ENCODE assay signal across 21 mouse cellular contexts in the genomic region with DNA sequence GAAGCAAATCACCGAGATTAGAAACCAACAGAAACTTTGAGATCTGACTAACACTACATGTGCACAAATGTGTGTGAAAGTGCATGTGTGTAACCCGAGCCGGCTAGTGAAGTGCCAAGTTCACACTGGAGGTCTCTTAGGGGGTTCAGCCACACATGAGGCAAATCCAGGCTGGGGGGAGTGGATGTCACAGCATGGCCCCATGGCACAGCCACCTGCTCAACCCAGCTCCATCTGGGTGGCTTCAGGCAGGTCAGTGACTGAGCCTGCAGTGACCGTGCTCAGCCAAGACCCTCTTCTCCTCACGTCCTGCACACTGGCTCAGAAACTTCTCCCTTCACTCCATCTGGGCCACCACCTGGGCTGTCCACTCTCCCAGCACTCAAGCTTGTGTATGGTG. TPM values are rescaled to one million over a fixed set of nuclear protein-coding genes. Genes with fewer than 3 reads are reported as not detected.
DNase-seq lines count a peak whose midpoint lies in the region; ATAC-seq lines count a peak whose summit lies in the region.
"Had no signal": no experiment of that assay in that cellular context is flagged by ENCODE, and none has a peak within 500 bp of the region (broad histone marks: within the 10 kb centered on the region; RNA-seq: fewer than 3 reads in every experiment).

No protein-coding gene starts in this region.

- peak overlapping the region; percentile 15; the same call in 1 of the 2 replicates for H3K4me2 ChIP-seq in kidney, embryonic 14.5 days (replicated peaks; ENCODE audit: low read depth, low read length)
- H3K4me2 ChIP-seq: heart, embryonic 12.5 days; hindbrain, embryonic 14.5 days; intestine, embryonic 15.5 days had no signal

- H3K36me3 ChIP-seq in kidney, embryonic 14.5 days (ENCODE audit: control insufficient read depth, insufficient read depth, low read length): no peaks in the 10 kb centered on the region
- H3K36me3 ChIP-seq: embryonic facial prominence, embryonic 10.5 days; heart, embryonic 12.5 days; hindbrain, embryonic 10.5 days; intestine, embryonic 15.5 days had no signal

- intact Hi-C loops in left cerebral cortex, postnatal 4 days (cut with DNase I): no loop called here

- H3K27ac ChIP-seq in kidney, embryonic 14.5 days (ENCODE audit: low read depth, low read length): peak overlapping the region; percentile 43; the same call in 1 of the 2 replicates
- H3K27ac ChIP-seq: embryonic facial prominence, embryonic 10.5 days; gastrocnemius, adult 2 months; hindbrain, embryonic 10.5 days; hindbrain, embryonic 14.5 days; intestine, embryonic 15.5 days had no signal

- no peak for ATAC-seq in kidney, embryonic 14.5 days (ENCODE audit: low FRiP score, low TSS enrichment)
- no peak for ATAC-seq in activated CD4-positive, CD25-positive, alpha-beta regulatory T cell, adult 4 months
- ATAC-seq: forebrain, embryonic 14.5 days; intestine, embryonic 15.5 days had no signal

- no peak overlapping the region for H3K9ac ChIP-seq in kidney, embryonic 14.5 days (ENCODE audit: low read depth, low read length)
- H3K9ac ChIP-seq: heart, embryonic 12.5 days; hindbrain, embryonic 14.5 days; intestine, embryonic 15.5 days had no signal

- H3K9me3 ChIP-seq in kidney, embryonic 14.5 days (ENCODE audit: control insufficient read depth, low read length): no peaks in the 10 kb centered on the region
- H3K9me3 ChIP-seq: embryonic facial prominence, embryonic 10.5 days; heart, embryonic 12.5 days; hindbrain, embryonic 10.5 days; intestine, embryonic 15.5 days had no signal

- H3K27me3 ChIP-seq in kidney, embryonic 14.5 days (ENCODE audit: control insufficient read depth, insufficient read depth, low read length): peaks cover 37% of the 10 kb centered on the region

- 64% methylated on average over 5 of the region's 5 CpGs for WGBS in kidney, embryonic 14.5 days

- H3K4me1 ChIP-seq in kidney, embryonic 14.5 days (ENCODE audit: control insufficient read depth, insufficient read depth, low read length): peaks cover 13% of the 10 kb centered on the region; the same call in 1 of the 2 replicates

- DNase-seq in cerebellum, adult 9-10 months: peak; percentile 61
- DNase-seq in cerebellum, adult 8-10 months: no peak
- DNase-seq in kidney, postnatal 10 days: no peak
- DNase-seq in left cerebral cortex, postnatal 4 days: peak; percentile 61
- DNase-seq in left cerebral cortex, adult 8-10 months (ENCODE audit: low spot score in 2 of 2): no peak
- DNase-seq: adrenal gland, postnatal 10 days; gastrocnemius, adult 2 months; gastrocnemius, postnatal 25 days had no signal

- no peak overlapping the region for H3K4me3 ChIP-seq in kidney, embryonic 14.5 days (ENCODE audit: low read length)
- H3K4me3 ChIP-seq: embryonic facial prominence, embryonic 10.5 days; gastrocnemius, adult 2 months; heart, embryonic 12.5 days; intestine, embryonic 15.5 days had no signal

RNA-seq across cellular contexts. Expression of a gene that starts 2.4 kb away (rescaled TPM):
- polyA plus RNA-seq in kidney, embryonic 14.5 days (2014; fragmentation: Nextera tagmentation; extraction: Ambion mirVana): 2.8 and 4.4 TPM in 2 replicates
- not detected for total RNA-seq in left cerebral cortex, postnatal 4 days (2021)
- 1 to 10 TPM in 3 of 4 experiments, under 1 TPM in 1; 0.63 to 1.8 (median 1.4) TPM for total RNA-seq in left cerebral cortex, adult 8-10 months (2022)
- not detected for polyA plus RNA-seq in activated CD4-positive, CD25-positive, alpha-beta regulatory T cell, adult 4 months (2017; shearing (Covaris generic))
- total RNA-seq: adrenal gland, postnatal 10 days; ES-E14; gastrocnemius, adult 2 months; gastrocnemius, postnatal 25 days; granulocyte monocyte progenitor cell, adult 5-6 weeks had no signal
- polyA plus RNA-seq: embryonic facial prominence, embryonic 14.5 days; heart, embryonic 16.5 days had no signal

RNA-seq across cellular contexts. Expression of a gene that starts 5.2 kb away (rescaled TPM):
- polyA plus RNA-seq in kidney, embryonic 14.5 days (2014; fragmentation: Nextera tagmentation; extraction: Ambion mirVana): 0.28 and 0.43 TPM in 2 replicates
- total RNA-seq in left cerebral cortex, postnatal 4 days (2021): not detected
- total RNA-seq in left cerebral cortex, adult 8-10 months (2022): under 1 TPM; 0.41 to 0.74 (median 0.48) TPM
- polyA plus RNA-seq in activated CD4-positive, CD25-positive, alpha-beta regulatory T cell, adult 4 months (2017; shearing (Covaris generic)): not detected
- total RNA-seq: gastrocnemius, adult 2 months; gastrocnemius, postnatal 25 days; granulocyte monocyte progenitor cell, adult 5-6 weeks; heart, postnatal 25 days had no signal
- polyA plus RNA-seq: forebrain, embryonic 14.5 days; hindbrain, embryonic 14.5 days had no signal

RNA-seq across cellular contexts. Expression of a gene that starts 5.2 kb away (rescaled TPM):
- polyA plus RNA-seq in kidney, embryonic 14.5 days (2014; fragmentation: Nextera tagmentation; extraction: Ambion mirVana): 51.5 and 77.2 TPM in 2 replicates
- 100 to 1,000 TPM in 1 of 2 experiments, 10 to 100 TPM in 1; 87.1 to 104 TPM for total RNA-seq in left cerebral cortex, postnatal 4 days (2021)
- 100 to 1,000 TPM; 104 to 113 (median 104) TPM for total RNA-seq in left cerebral cortex, adult 8-10 months (2022)
- 10 to 100 TPM; 19.0 to 26.6 TPM for polyA plus RNA-seq in activated CD4-positive, CD25-positive, alpha-beta regulatory T cell, adult 4 months (2017; shearing (Covaris generic))

RNA-seq across cellular contexts. Expression of a gene that starts 30.5 kb away (rescaled TPM):
- 17.2 and 20.4 TPM in 2 replicates for polyA plus RNA-seq in kidney, embryonic 14.5 days (2014; fragmentation: Nextera tagmentation; extraction: Ambion mirVana)
- total RNA-seq in left cerebral cortex, postnatal 4 days (2021): 10 to 100 TPM; 47.0 to 47.2 TPM
- 10 to 100 TPM; 39.7 to 46.1 (median 45.1) TPM for total RNA-seq in left cerebral cortex, adult 8-10 months (2022)
- polyA plus RNA-seq in activated CD4-positive, CD25-positive, alpha-beta regulatory T cell, adult 4 months (2017; shearing (Covaris generic)): 1 to 10 TPM; 5.1 to 5.6 TPM

RNA-seq across cellular contexts. Expression of a gene that starts 35.6 kb away (rescaled TPM):
- 27.1 and 35.3 TPM in 2 replicates for polyA plus RNA-seq in kidney, embryonic 14.5 days (2014; fragmentation: Nextera tagmentation; extraction: Ambion mirVana)
- total RNA-seq in left cerebral cortex, postnatal 4 days (2021): 10 to 100 TPM; 42.2 to 45.9 TPM
- 10 to 100 TPM; 34.3 to 50.9 (median 46.4) TPM for total RNA-seq in left cerebral cortex, adult 8-10 months (2022)
- 1 to 10 TPM; 5.2 to 7.1 TPM for polyA plus RNA-seq in activated CD4-positive, CD25-positive, alpha-beta regulatory T cell, adult 4 months (2017; shearing (Covaris generic))

Comparison
In these comparisons a context has a peak if more than half of its experiments do, and no peak if none do; other contexts are left out.
1. DNase-seq: peak in cerebellum, adult 9-10 months (single experiment) and left cerebral cortex, postnatal 4 days (single experiment); none in cerebellum, adult 8-10 months (single experiment), kidney, postnatal 10 days (single experiment) and left cerebral cortex, adult 8-10 months (0 of 2).